Mouse (Mus musculus) E14TG2a.4 (cell line): ENCODE data around the gene Slmap.

Experiments used
- CTCF ChIP-seq: conservative IDR thresholded peaks from 2 replicates; pipeline ENCODE4 v1.5.1; 2014; ENCODE audit warnings: low read length
- NANOG ChIP-seq: IDR thresholded peaks from 2 replicates; pipeline ENCODE4 v1.6.1; 2014; ENCODE audit warnings: borderline replicate concordance, low read length, mixed read lengths
- POU5F1 ChIP-seq: IDR thresholded peaks from 2 replicates; pipeline ENCODE4 v1.6.1; 2014; ENCODE audit warnings: low read length, borderline replicate concordance

DNA sequence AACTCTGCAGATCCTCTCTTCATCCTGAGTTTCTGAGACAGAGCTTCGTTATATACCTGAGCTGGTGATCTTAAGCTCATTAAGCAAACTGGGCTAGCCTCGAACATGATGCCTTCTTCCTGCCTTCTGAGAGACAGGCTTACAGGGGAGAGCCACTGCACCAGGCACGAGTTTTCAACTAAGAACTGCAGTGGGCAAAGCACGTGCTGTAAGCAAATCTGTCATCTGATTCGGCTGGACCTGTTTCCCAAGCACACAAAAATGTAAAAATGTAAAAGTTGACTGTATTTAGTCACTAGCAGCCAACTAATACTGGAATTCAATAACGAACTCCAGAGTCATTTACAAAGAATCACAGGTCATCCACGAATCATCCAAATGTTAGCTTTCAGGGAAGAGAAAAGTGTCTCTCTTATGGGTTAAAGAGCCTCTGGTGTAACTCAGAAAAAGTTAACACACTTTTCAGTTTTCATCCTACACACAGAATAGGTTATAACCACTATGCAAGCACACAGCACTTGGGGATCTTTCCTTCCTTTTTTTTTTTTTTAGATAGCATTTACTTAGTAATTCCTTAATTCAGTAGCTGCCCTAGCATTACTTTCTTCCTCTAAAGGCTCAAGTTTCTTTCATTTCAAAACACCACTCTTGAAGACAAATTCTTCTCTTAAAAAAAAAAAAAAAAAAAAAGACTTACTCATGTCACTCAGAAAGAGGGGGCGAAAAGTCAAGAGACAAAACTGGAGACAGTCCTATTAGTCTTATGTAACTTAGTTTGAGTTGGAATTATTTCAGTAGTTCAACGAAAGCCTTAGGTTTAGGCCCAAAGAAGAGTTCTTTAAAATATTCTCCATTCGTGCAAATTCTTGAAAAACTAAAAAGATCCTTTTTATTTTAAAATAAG, 3.1 kb downstream of the Slmap start:
- TF ChIP-seq CTCF (no peak), POU5F1 (no peak), NANOG (no peak)
